Mouse (Mus musculus): Measurements from ENCODE around the gene Zfp946. TPM values are rescaled to one million over a fixed set of nuclear protein-coding genes. Genes with fewer than 3 reads are reported as not detected.

Gene Zfp946
- 1 to 10 TPM; 2.5 to 2.6 TPM for total RNA-seq (2023)

DNA sequence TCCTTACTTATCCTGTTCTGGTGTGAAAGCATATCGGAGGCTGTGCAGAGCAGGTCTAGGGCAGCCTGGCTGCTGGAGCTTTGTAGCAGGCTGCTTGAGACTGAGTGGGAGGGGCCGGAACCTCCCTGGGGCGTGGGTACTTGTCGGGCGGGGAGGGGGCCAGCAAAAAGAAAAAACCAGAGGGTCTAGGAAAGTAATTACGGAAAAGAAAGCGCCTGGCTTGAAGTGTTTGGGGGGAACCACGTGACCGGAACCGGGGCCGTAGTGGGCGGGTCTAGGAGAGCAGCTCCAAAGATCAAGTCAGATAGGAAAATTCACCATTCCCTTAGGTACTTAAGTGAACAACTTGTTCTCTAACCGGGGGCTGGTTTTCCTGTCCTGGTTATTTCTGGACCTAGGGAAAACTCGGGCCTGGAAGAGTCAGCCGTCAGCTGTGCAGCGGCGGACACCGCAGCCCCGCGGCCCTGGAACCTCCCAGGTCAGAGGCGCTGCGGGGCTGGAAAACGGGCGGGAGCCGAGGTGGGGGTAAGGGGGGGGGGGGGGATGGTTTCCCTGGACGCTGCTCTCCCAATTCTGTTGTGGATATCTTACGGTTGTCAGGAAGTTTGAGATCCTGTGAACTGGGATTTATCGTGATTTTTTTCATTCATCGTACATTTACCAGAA is at the start of gene Zfp946:
TSS of gene Zfp946 (plus strand) at position 271 of the 666 bp plus-strand sequence.

Other genes with a start within 250 kb of the Zfp946 start
- gene Zfp994, start 198.6 kb upstream of the Zfp946 start, total RNA-seq (2023): 1 to 10 TPM; 2.2 to 2.7 TPM
- gene CT030661.1, start 109.4 kb upstream of the Zfp946 start, total RNA-seq (2023): 1 to 10 TPM; 6.0 to 7.7 TPM
- gene Zfp944, start 62.8 kb upstream of the Zfp946 start, total RNA-seq (2023): 1 to 10 TPM; 9.1 to 9.6 TPM
- 1 to 10 TPM; 6.9 to 8.2 TPM for gene Zfp758, start 62.8 kb upstream of the Zfp946 start, total RNA-seq (2023)
- not detected for gene Vmn2r111, start 149.3 kb downstream of the Zfp946 start, total RNA-seq (2023)
- not detected for gene Vmn2r112, start 176.7 kb downstream of the Zfp946 start, total RNA-seq (2023)